Mouse (Mus musculus): ENCODE measurements around the gene Manf. TPM values are rescaled to one million over a fixed set of nuclear protein-coding genes. Genes with fewer than 3 reads are reported as not detected.

Manf gene
- total RNA-seq (2021) = 100 to 1,000 TPM; 100 to 151 TPM
- long read RNA-seq, experiment 1, transcript Manf-202 (4 exons, 2,247 nt) = major isoform, 85 of 96 reads
- long read RNA-seq, experiment 1, partial matches to known transcripts = 0 of 96 reads
- long read RNA-seq, experiment 1, other reads (novel, unspliced or antisense) = 11 of 96 reads
- long read RNA-seq, experiment 2, transcript Manf-202 (4 exons, 2,247 nt) = major isoform, 25 of 35 reads
- long read RNA-seq, experiment 2, partial matches to known transcripts = 0 of 35 reads
- long read RNA-seq, experiment 2, other reads (novel, unspliced or antisense) = 9 of 35 reads

DNA sequence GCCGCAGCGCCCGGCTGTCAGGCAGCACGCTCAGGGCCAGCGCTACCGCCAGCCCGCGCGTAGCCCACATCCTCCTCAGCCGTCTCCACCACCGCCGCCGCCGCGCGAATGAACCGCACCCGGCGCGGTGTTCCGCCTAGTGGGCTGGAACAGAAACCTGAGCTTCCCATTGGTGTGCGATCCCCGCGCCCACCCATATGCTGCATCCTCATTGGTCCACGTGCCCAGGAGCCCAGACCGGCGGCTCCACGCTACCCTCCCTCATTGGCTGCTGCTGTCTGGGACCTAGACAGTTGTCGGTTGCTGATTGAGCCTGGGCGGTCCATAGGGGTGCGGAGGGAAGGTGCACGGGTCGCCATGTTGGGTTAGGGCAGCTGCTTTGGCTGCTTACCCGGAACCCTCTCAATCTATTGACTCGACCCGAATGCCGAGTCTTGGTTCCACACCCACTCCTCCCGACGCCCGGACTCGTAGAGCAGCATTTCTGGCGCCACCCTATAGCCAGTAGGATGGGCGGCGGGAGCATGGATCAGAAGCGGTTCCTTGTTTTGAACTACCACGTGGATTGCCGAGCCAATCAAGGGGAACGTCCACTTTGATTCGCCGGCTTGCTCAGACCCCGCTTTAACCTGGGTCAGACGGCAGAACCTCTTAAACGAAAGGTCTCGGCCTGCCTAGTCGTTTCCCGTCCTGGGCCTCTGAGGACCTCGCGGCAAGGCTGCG lies at the start of gene Manf:
Gene Manf (minus strand): TSS at position 151 of the 723 bp plus-strand sequence.
- DNase-seq = peak; percentile 95 to 99

- DNase-seq = no peak
Measured at GRCm38 (mm10) chr9:106934998-106935397, 43.2 kb upstream of the Manf start.

DNA sequence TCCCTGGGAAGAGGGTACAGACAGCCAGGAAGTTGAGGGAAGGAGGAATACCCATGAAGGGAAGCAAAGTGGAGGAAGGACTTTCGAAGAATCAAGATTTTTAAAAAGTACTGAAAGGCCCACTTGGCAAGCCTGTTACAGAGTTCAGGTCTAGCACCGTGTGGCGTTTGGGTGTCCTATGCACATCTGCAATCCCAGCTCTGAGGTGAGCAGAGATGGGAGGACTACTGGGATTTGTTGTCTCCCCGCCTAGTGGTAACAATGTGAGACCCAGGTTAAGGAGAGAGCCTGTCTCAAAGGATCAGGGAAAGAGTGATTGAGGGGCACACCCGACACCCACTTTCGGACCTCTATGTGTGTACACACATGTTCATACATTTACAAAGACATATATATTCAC lies 23.1 kb upstream of the Manf start:
- no peak for DNase-seq

DNA sequence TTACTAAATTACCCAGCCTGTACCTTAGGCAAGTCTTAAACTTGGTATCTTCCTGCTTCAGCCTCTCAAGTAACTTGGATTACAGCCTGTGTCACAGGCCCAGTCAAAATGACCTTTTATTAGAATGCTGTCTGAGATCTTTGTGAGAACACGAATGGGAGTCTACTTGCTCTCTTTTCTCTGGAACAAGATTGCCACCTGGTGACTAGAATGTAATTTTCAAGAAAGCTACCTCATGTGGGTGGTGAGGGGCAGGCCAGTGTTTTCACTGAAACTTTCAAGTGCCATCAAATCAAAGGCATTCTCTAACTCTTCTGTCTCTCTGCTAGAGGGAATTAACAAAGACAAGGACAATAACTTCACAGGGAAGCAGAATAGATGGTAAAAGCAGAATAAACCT lies 22.0 kb upstream of the Manf start:
- no peak for DNase-seq

- DNase-seq = no peak
Measured at GRCm38 (mm10) chr9:106911624-106912023, 19.8 kb upstream of the Manf start.

DNA sequence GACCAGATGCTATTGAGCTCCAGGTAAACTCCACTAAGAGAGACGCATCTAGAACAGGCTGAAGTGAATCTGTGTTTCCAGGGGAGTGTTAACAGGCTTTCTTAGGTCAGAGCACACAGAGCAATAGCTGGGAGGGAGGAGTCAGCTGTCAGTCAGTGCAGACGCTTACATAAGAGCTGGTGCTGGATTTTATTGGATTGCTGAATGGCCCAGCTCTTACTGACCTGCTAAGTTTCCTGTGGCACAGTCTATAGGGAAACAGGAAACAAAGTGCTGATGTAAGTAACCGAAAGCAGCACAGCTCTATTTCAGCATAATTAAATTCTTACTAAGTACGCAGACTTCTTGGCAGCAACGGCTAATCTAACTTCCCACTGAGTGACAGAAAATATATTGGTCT lies 16.9 kb upstream of the Manf start:
- no peak for DNase-seq

- DNase-seq = no peak
Measured at GRCm38 (mm10) chr9:106908174-106908573, 16.4 kb upstream of the Manf start.

- DNase-seq = no peak
Measured at GRCm38 (mm10) chr9:106906597-106906996, 14.8 kb upstream of the Manf start.

DNA sequence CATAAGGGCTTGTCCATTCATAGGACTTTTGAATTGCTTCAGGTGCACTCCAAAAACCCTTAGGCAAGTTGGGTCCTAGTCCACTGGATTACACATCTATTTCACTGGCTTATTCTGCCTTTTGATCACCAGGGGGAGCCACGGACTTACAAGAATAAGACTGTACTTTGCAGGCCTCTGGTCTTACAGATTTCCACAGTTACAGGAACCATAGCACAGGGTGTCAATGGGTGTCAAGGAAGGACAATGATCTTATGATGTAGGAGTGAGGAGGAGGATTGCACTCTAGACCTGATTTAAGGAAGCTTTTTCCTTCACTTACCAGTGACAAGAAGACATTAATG lies 12.0 kb upstream of the Manf start:
- peak; percentile 47 to 60 for DNase-seq

- no peak for DNase-seq
Measured at GRCm38 (mm10) chr9:106903099-106903790, 11.5 kb upstream of the Manf start.

- no peak for DNase-seq
Measured at GRCm38 (mm10) chr9:106901596-106901995, 9.8 kb upstream of the Manf start.

DNA sequence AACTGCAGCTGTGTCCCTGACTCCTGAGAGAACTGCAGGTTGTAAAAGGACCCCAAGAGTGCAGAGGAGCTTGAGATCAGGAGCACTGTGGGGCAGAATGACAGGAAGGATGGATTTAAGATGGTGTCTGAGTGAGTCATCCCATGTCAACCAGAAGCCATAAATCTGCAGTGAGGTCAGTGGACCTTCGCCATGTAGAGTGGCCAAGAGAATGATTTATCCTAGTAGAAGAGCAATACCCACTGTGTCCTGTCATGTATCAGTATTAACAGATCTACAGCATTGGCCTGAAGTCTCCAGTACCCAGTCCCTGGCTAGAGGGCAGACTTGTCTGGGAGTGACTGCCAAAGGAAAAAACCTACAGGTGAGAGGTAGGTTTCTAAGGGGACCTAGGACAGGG lies 7.1 kb upstream of the Manf start:
- no peak for DNase-seq

DNA sequence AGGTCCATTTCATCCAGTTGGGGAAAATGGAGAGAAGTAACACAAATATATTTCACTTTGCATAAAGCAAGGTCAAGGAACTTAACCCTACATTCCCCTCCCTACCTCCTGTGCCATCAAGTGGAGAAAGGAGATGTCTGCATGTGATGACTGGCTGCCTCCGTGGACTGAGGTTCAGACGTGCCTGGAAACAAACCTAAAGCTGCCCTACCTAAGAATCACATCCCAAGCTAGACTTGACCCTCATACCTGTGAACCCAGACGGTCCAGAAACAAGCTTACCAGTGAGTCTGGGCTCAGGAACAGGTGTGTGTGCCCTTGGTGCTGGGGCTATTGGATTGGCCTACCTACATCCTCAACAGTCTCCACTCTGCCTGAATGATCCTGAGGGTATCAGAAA lies 1.5 kb upstream of the Manf start:
- no peak for DNase-seq

DNA sequence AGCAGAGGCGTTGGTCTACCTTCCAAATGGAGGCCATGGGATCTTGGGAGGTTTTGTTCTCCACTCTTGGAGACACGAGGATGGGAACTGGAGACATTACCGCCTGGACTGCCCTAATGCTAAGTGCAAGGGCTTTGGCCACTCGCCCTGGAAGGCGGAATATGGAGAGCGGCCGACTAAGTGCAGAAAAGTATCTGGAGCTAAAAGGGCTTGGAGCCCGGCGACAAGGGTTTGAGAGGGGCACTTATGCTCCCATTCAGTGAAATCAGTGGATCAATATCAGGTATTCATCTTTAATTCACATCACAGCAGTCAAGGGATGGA lies 735 bp upstream of the Manf start:
- no peak for DNase-seq

- DNase-seq = no peak
Measured at GRCm38 (mm10) chr9:106891341-106891741, 438 bp downstream of the Manf start.

DNA sequence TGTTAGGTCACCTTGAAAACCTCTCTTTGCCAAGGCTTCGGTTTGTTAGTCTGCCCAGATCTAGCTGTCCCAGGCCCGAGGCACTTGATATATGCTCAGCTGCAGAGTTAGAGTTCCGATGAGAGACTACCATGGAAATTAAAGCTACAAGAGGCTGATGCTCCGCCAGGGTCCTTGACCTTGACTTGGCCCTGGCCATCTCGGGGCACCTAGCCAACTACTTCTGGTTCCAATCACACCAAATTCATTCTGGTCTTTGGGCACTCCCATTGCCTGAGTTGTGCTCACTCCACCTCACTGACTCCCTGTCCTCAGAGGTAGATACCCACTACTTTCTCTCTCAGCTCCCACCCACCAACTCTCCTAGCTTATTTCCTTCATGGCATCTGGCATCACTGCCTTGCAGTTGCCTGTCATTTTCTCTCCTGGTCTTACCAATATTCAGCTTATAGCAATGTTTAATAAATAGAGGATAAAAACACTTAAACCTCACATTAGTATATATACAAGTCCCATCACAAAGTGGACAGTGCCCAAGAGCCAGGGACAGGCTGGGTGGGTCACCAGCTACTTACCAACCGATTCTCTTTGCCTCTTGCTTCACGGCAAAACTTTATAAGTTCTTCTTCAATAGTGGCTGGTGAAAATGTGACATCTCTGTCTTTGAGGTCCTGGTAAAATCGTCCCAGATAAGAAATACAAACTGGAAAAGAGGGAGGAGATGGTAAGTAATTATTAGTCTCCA lies 1.1 kb downstream of the Manf start:
- DNase-seq = peak; percentile 29 to 40

GRCm38 (mm10) chr9:106889321-106889720 lies 2.5 kb downstream of the Manf start:
- DNase-seq = no peak

- no peak for DNase-seq
Measured at GRCm38 (mm10) chr9:106888346-106888745, 3.4 kb downstream of the Manf start.

- peak; percentile 97 to 98 for DNase-seq
Measured at GRCm38 (mm10) chr9:106886828-106887702, 4.7 kb downstream of the Manf start, which contains the start of gene Rbm15b. Rbm15b (minus strand) TSS chr9:106887428.

DNA sequence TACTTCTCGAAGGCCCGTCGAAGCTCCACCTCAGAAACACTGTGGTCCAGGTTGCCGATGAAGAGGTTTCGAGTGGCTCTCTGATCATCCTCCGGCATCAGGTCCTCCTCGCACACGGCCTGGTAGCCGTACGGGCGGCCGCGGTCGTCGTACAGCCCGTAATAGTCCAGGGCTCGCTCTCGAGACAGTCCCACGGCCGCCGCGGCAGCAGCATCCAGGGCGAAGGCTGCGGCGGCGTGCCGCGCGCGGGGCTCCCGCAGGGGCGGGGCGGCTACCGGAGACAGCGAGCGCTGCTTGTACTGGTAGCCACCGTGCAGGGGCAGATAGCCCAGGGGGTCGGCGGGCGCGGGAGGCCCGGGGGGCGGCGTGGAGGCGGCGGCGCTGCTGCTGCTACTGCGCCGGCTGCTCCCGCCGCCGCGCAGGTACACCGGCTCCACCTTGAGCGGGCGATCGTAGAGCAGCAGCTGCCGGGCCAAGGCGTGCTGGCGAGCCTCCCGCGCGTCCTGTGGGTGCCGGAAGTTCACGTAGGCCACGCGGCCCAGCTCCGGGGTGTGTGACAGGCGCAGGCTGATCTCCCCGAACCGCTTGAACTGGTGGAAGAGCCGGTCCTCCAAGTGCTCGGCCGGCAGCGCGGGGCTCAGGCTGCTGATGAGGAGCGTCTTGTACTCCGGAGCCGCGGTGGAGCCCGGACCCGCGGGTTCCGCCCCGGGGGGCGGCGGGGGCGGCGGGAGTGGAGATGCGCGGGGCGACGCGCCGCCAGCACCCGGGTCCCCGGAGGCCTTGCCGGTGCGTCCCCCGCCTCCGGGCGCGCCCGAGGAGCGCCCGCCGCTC lies 5.7 kb downstream of the Manf start:
- peak; percentile 47 to 54 for DNase-seq

All from heart, adult 18-20 months (tissue).